Mouse (Mus musculus) heart, postnatal 0 days (tissue): ENCODE results near the gene Celf2.

Source experiments
- CTCF ChIP-seq: IDR thresholded peaks from 2 replicates; pipeline ENCODE4 v1.5.1; 2016; ENCODE audit warnings: antibody characterized with exemption, control low read depth, low read depth
- EP300 ChIP-seq: IDR thresholded peaks from 2 replicates; pipeline ENCODE4 v1.6.1; 2016; ENCODE audit warnings: antibody characterized with exemption, low read depth

GRCm38 (mm10) chr2:6939143-6939542 is 570.2 kb downstream of the Celf2 start:
- TF ChIP-seq EP300 (no peak), CTCF (no peak)
